Mouse (Mus musculus) limb, embryonic 11.5 days (tissue): ENCODE results near the gene Rnf167. TPM values are rescaled to one million over a fixed set of nuclear protein-coding genes. Genes with fewer than 3 reads are reported as not detected.

Experiments
- ATAC-seq: fragments of 200-750 bp; cut with Nextera tagmentation; 2 replicates; pipeline ENCODE4 v1.8.0; 2017; ENCODE audit warnings: low read depth; ENCODE audit not compliant: insufficient number of reproducible peaks, low FRiP score, low TSS enrichment
- DNase-seq: peaks from one replicate; pipeline ENCODE4 v3.0.0-alpha.2; 2015; ENCODE audit warnings: low spot score
- H3K27ac ChIP-seq: fragments of 300-500 bp; sonication (generic); replicated peaks from 2 replicates; pipeline ENCODE4 v1.5.1; 2014; ENCODE audit warnings: low read depth, mild to moderate bottlenecking, low read length
- H3K27me3 ChIP-seq: fragments of 300-500 bp; sonication (generic); 2 replicates; pipeline ENCODE4 v1.6.1; 2014; ENCODE audit warnings: mild to moderate bottlenecking, low read length, mixed read lengths; ENCODE audit not compliant: control insufficient read depth, insufficient read depth
- H3K36me3 ChIP-seq: fragments of 300-500 bp; sonication (generic); 2 replicates; pipeline ENCODE4 v1.6.1; 2014; ENCODE audit warnings: mild to moderate bottlenecking, low read length, moderate library complexity, mixed read lengths; ENCODE audit not compliant: control insufficient read depth, insufficient read depth
- H3K4me1 ChIP-seq: fragments of 300-500 bp; sonication (generic); 2 replicates; pipeline ENCODE4 v1.6.1; 2014; ENCODE audit warnings: low read length, mixed read lengths; ENCODE audit not compliant: control insufficient read depth, insufficient read depth
- H3K4me2 ChIP-seq: fragments of 300-500 bp; sonication (generic); 2 replicates; pipeline ENCODE4 v1.6.1; 2014; ENCODE audit warnings: low read depth, mild to moderate bottlenecking, moderate library complexity; ENCODE audit not compliant: severe bottlenecking
- H3K4me3 ChIP-seq: fragments of 300-500 bp; sonication (generic); 2 replicates; pipeline ENCODE4 v1.5.1; 2014; ENCODE audit warnings: low read depth, low read length
- H3K9ac ChIP-seq: fragments of 300-500 bp; sonication (generic); 2 replicates; pipeline ENCODE4 v1.6.1; 2014; ENCODE audit warnings: mild to moderate bottlenecking, low read length
- H3K9me3 ChIP-seq: fragments of 300-500 bp; sonication (generic); 2 replicates; pipeline ENCODE4 v1.6.1; 2016; ENCODE audit warnings: low read length; ENCODE audit not compliant: control insufficient read depth
- WGBS: fragments of 180-500 bp; shearing (Covaris S2); extraction: QIAGEN DNeasy Blood & Tissue Kit; methylation state at CpG from one replicate; pipeline ENCODE4 v1.1.7; 2014; 5-methylcytosine and 5-hydroxymethylcytosine counted together
- polyA plus RNA-seq: library from polyadenylated mRNA; unstranded; fragments of >200 nt; fragmentation: Nextera tagmentation; extraction: Ambion mirVana; gene quantifications from 2 replicates; pipeline ENCODE4 v1.2.1, GENCODE M21; 2014

The Rnf167 gene
- polyA plus RNA-seq, 1 experiment from 2014 or later, result 99.1 TPM

DNA sequence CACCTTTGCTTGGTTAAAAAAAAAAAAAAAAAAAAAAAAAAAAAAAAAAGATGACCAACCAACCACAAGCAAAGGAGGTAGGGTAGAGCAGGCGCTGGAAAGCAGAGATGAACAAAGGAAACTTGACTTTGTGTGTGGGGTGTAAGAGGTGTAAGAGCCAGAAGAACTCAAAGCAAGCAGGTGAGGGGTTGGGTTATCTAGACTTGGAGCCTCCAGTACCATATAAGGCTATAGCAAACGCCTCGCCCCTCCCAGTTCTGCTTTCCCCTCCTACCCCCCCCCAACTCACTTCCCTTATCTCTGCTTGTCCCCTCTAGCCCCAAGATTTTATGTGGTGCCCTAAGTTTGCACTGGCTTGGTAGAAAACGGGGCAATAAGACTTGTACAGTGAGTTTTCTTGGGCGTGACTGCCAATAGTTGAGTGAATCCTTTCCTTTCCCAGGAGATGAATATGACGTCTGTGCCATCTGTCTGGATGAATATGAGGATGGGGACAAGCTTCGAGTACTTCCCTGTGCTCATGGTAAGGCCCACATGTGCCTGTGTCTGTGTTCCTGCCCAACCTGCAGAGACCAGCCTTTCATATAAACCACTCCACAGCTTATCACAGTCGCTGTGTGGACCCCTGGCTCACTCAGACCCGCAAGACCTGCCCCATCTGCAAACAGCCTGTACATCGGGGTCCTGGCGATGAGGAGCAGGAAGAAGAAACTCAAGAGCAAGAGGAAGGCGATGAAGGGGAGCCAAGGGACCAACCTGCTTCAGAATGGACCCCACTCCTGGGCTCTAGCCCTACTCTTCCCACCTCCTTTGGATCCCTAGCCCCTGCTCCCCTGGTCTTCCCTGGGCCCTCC lies 3.5 kb downstream of the Rnf167 start:
- no peak for ATAC-seq
- peaks cover 28% of the 10 kb centered on the region for H3K36me3 ChIP-seq
- no peak overlapping the region for H3K9ac ChIP-seq
- no peaks in the 10 kb centered on the region for H3K9me3 ChIP-seq
- H3K4me1 ChIP-seq, result peaks cover 32% of the 10 kb centered on the region
- no peaks in the 10 kb centered on the region for H3K27me3 ChIP-seq
- 86% methylated on average over 12 of the region's 12 CpGs for WGBS
- peak overlapping the region; percentile 16; the same call in 1 of the 2 replicates for H3K4me3 ChIP-seq
- H3K27ac ChIP-seq, result no peak overlapping the region
- H3K4me2 ChIP-seq, result no peak overlapping the region
- no peak for DNase-seq

GRCm38 (mm10) chr11:70651391-70651790 lies 4.4 kb downstream of the Rnf167 start:
- Histone ChIP-seq H3K27me3 (no peaks in the 10 kb centered on the region), H3K36me3 (peaks cover 28% of the 10 kb centered on the region), H3K27ac (no peak overlapping the region), H3K4me3 (peak overlapping the region; percentile 6), H3K4me2 (peak overlapping the region; percentile 1; the same call in 1 of the 2 replicates), H3K4me1 (peaks cover 32% of the 10 kb centered on the region), H3K9me3 (no peaks in the 10 kb centered on the region), H3K9ac (no peak overlapping the region)
- 77% methylated on average over 2 of the region's 2 CpGs for WGBS
- ATAC-seq, result no peak
- no peak for DNase-seq

DNA sequence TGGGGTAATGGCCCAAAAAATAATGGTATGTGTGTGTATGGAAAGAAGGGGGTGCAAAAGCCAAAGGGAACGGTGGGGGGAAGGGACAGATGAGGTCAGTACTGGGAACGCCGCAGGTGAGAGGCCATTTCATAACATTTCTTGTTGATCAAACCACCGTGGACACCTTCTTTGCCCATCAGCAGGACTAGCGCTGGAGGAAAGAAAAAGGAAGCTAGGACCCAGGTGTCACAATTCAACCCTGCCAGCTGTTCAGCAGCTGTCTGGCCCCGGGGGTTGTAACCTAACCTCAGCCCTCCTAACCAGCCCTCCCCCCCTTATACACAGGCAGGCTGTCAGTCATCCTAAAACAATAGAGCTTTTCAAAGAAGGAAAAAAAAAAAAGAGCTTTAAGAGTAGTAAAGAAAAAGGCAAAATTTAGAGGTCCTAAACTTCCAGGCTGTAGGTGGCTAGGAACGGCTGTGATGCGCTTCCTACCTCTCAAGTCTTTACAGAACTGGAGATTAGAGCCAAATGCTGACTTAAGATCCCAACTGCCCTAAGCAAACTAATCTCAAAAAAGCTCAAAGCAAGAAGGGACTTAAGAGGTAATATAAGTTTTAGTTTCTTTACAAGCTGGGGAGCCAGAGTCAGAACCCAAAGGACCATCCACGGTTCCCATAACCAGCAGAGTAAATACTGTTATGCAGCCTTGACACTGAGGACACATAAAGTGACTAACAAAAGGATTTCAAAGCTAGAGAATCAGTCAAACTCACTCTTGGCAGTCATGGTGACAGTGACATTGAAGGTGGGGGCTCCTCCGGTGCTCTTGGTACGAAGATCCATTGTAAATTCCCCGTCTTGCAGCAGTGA lies 5.2 kb downstream of the Rnf167 start:
- Histone ChIP-seq H3K4me2 (peak overlapping the region; percentile 96), H3K4me1 (peaks cover 38% of the 10 kb centered on the region), H3K4me3 (peak overlapping the region; percentile 100), H3K9me3 (no peaks in the 10 kb centered on the region), H3K27ac (peak overlapping the region; percentile 97; the same call in 1 of the 2 replicates), H3K9ac (peak overlapping the region; percentile 98; the same call in 1 of the 2 replicates), H3K27me3 (no peaks in the 10 kb centered on the region), H3K36me3 (peaks cover 28% of the 10 kb centered on the region)
- ATAC-seq (no peak), DNase-seq (peak; percentile 61)
- 62% methylated on average over 12 of the region's 12 CpGs for WGBS

GRCm38 (mm10) chr11:70652884-70653344 lies 5.9 kb downstream of the Rnf167 start:
- Histone ChIP-seq H3K4me1 (peaks cover 44% of the 10 kb centered on the region), H3K36me3 (peaks cover 28% of the 10 kb centered on the region), H3K27me3 (no peaks in the 10 kb centered on the region), H3K9ac (peak overlapping the region; percentile 98), H3K4me2 (peak overlapping the region; percentile 96), H3K9me3 (no peaks in the 10 kb centered on the region), H3K27ac (peak overlapping the region; percentile 97), H3K4me3 (peak overlapping the region; percentile 100)
- 53% methylated on average over 6 of the region's 6 CpGs for WGBS
- ATAC-seq (no peak), DNase-seq (no peak)

DNA sequence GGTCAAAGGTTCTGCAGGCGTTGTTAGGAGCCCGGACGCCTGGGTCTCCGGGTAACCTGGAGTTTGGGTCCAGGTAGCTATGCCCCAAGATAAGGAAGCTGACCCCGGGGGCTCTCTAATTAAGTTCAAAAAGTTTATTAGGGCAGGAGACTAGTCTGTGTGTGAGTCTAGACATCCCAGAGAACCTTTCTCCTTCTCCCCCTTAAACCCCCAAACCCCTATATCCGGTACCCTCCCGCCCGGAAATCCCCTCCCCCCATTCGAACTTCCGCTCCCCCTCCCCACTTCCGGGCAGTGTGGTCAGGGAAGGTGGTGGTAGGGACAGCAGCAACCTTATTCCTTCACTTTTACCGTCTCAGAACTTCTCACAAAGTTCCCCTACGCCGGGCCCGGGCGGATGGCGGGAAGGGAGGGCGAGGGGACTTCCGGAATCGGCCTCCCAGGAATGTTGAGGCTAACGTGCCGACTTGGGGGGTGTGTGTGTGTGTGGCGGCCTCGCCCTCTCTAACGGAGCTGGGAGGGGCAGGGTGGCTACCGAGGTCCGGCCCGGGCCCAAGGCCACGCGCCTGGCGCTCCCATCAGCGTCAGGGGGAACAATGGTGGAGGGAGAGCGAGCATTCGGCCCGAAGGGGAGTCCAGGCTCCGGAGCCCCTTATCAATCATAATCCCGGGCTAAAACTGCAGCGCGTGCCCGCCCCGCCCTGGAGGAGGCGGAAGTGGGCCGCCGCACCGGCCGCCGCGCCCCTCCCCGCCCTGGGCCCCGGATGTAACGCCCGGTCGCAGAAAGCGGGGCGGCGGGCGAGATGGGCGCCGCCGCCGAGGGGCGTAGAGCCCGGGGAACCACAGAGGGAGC lies 6.5 kb downstream of the Rnf167 start:
- ATAC-seq (peak; percentile 33), DNase-seq (peak; percentile 84)
- WGBS, result under 1% methylated on average over 52 of the region's 63 CpGs
- H3K4me3 ChIP-seq, result peak overlapping the region; percentile 100
- no peaks in the 10 kb centered on the region for H3K27me3 ChIP-seq
- peaks cover 28% of the 10 kb centered on the region for H3K36me3 ChIP-seq
- peak overlapping the region; percentile 98 for H3K9ac ChIP-seq
- H3K4me2 ChIP-seq, result peak overlapping the region; percentile 96
- H3K4me1 ChIP-seq, result peaks cover 41% of the 10 kb centered on the region
- peak overlapping the region; percentile 97 for H3K27ac ChIP-seq
- no peaks in the 10 kb centered on the region for H3K9me3 ChIP-seq

DNA sequence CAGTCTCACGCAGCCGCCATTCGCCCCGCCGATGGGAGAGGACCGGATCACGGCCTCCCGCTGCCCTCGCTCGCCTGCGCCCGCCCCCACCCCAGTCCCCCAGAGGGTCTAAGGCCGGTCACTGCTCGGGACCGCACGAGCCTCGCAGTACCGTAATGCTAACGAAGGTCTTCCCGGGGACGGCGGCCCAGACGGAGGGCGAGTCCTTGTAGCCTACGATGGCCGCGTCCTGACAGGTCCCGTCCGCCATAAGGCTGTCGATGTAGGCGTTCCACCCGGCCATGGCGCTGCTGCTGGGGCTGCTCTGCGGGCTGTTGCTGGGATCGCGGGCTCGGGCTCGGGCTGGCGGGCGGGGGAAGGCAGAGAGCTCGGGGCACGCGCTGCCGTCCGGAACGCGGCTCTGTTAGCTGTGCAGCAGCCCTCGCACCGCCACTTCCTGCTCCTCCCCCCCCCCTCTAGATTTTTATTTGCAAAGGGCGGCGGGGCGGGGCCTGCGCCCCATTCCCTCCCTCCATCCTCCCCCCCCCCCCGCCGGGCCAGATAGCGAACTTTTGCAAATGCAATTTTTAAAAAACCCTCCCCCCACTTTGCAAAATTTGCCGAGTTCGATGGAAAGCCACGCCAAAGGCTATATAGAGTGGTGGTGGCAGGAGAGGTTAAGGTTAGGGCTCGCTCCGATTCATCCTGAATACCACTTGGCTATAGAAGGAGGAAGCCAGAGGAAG lies 7.3 kb downstream of the Rnf167 start, which contains the start of gene Pfn1:
Gene Pfn1, minus strand, starts transcription at position 447 of the 725 bp plus-strand sequence.
- DNase-seq, result peak; percentile 83

GRCm38 (mm10) chr11:70654923-70655570 lies 8.0 kb downstream of the Rnf167 start:
- ATAC-seq, result peak; percentile 32; the same call in 1 of the 2 replicates
- Histone ChIP-seq H3K4me3 (peak overlapping the region; percentile 100), H3K27ac (peak overlapping the region; percentile 97), H3K4me1 (peaks cover 36% of the 10 kb centered on the region), H3K9me3 (no peaks in the 10 kb centered on the region), H3K27me3 (no peaks in the 10 kb centered on the region), H3K36me3 (peaks cover 17% of the 10 kb centered on the region), H3K9ac (peak overlapping the region; percentile 98), H3K4me2 (peak overlapping the region; percentile 96)
- DNase-seq, result peak; percentile 87
- under 1% methylated on average over 48 of the region's 48 CpGs for WGBS

More for the DNA sequence above, 7.3 kb downstream of the Rnf167 start, which contains the start of gene Pfn1:
- H3K4me2 ChIP-seq, result peak within 1 kb of the TSS; percentile 96
- H3K4me3 ChIP-seq, result peak within 1 kb of the TSS; percentile 100
- WGBS, result under 1% methylated on average over 54 of the region's 61 CpGs
- no peaks in the 10 kb centered on the region for H3K9me3 ChIP-seq
- no peaks in the 10 kb centered on the region for H3K27me3 ChIP-seq
- ATAC-seq, result peak; percentile 11; the same call in 1 of the 2 replicates
- H3K36me3 ChIP-seq, result peaks cover 20% of the 10 kb centered on the region
- peak within 1 kb of the TSS; percentile 97 for H3K27ac ChIP-seq
- peaks cover 36% of the 10 kb centered on the region for H3K4me1 ChIP-seq
- peak within 1 kb of the TSS; percentile 98 for H3K9ac ChIP-seq
